Mouse (Mus musculus): Measurements from ENCODE around the gene Zfp365. TPM values are rescaled to one million over a fixed set of nuclear protein-coding genes. Genes with fewer than 3 reads are reported as not detected.

Zfp365 gene
- polyA plus RNA-seq, 1 experiment from 2014 or later: 1.9 TPM

GRCm38 (mm10) chr10:67924030-67924429 is 11.6 kb upstream of the Zfp365 start:
- Histone ChIP-seq H3K27ac (no peak overlapping the region), H3K9me3 (replicated peaks) (no peaks in the 10 kb centered on the region), H3K4me1 (no peaks in the 10 kb centered on the region), H3K4me3 (no peak overlapping the region), H3K27me3 (ENCODE audit: low read depth, poor library complexity, severe bottlenecking) (no peaks in the 10 kb centered on the region), H3K36me3 (no peaks in the 10 kb centered on the region)
- 58% methylated on average over 7 of the region's 7 CpGs for WGBS
- no peak for DNase-seq (ENCODE audit: low spot score)

- Histone ChIP-seq H3K4me3 (no peak overlapping the region), H3K27me3 (ENCODE audit: low read depth, poor library complexity, severe bottlenecking) (no peaks in the 10 kb centered on the region), H3K4me1 (no peaks in the 10 kb centered on the region), H3K36me3 (no peaks in the 10 kb centered on the region), H3K9me3 (replicated peaks) (no peaks in the 10 kb centered on the region), H3K27ac (no peak overlapping the region)
- DNase-seq (ENCODE audit: low spot score): no peak
- WGBS: 92% methylated on average over 6 of the region's 6 CpGs
Measured at GRCm38 (mm10) chr10:67921777-67922176, 9.3 kb upstream of the Zfp365 start.

- Histone ChIP-seq H3K27ac (no peak overlapping the region), H3K9me3 (replicated peaks) (no peaks in the 10 kb centered on the region), H3K4me1 (no peaks in the 10 kb centered on the region), H3K27me3 (ENCODE audit: low read depth, poor library complexity, severe bottlenecking) (no peaks in the 10 kb centered on the region), H3K36me3 (no peaks in the 10 kb centered on the region), H3K4me3 (no peak overlapping the region)
- WGBS: 94% methylated on average over 4 of the region's 4 CpGs
- DNase-seq (ENCODE audit: low spot score): no peak
Measured at GRCm38 (mm10) chr10:67919706-67920105, 7.2 kb upstream of the Zfp365 start.

GRCm38 (mm10) chr10:67918194-67918899 is 5.9 kb upstream of the Zfp365 start:
- H3K27ac ChIP-seq: no peak overlapping the region
- 86% methylated on average over 4 of the region's 4 CpGs for WGBS
- H3K36me3 ChIP-seq: no peaks in the 10 kb centered on the region
- DNase-seq (ENCODE audit: low spot score): no peak
- H3K9me3 ChIP-seq (replicated peaks): no peaks in the 10 kb centered on the region
- H3K4me3 ChIP-seq: no peak overlapping the region
- H3K4me1 ChIP-seq: no peaks in the 10 kb centered on the region
- no peaks in the 10 kb centered on the region for H3K27me3 ChIP-seq (ENCODE audit: low read depth, poor library complexity, severe bottlenecking)

GRCm38 (mm10) chr10:67917356-67917755 is 4.9 kb upstream of the Zfp365 start:
- Histone ChIP-seq H3K4me3 (no peak overlapping the region), H3K9me3 (replicated peaks) (no peaks in the 10 kb centered on the region), H3K27ac (no peak overlapping the region), H3K4me1 (peaks cover 5% of the 10 kb centered on the region), H3K27me3 (ENCODE audit: low read depth, poor library complexity, severe bottlenecking) (no peaks in the 10 kb centered on the region), H3K36me3 (no peaks in the 10 kb centered on the region)
- DNase-seq (ENCODE audit: low spot score): no peak
- WGBS: 64% methylated on average over 7 of the region's 7 CpGs

- Histone ChIP-seq H3K9me3 (replicated peaks) (no peaks in the 10 kb centered on the region), H3K4me3 (peak overlapping the region; percentile 78), H3K27me3 (ENCODE audit: low read depth, poor library complexity, severe bottlenecking) (peaks cover 16% of the 10 kb centered on the region), H3K27ac (peak overlapping the region; percentile 86), H3K4me1 (peaks cover 15% of the 10 kb centered on the region), H3K36me3 (no peaks in the 10 kb centered on the region)
- DNase-seq (ENCODE audit: low spot score): no peak
- 20% methylated on average over 33 of the region's 33 CpGs for WGBS
Measured at GRCm38 (mm10) chr10:67911447-67912336, 770 bp downstream of the Zfp365 start.

- Histone ChIP-seq H3K27ac (no peak overlapping the region), H3K9me3 (replicated peaks) (no peaks in the 10 kb centered on the region), H3K4me3 (no peak overlapping the region), H3K36me3 (no peaks in the 10 kb centered on the region), H3K27me3 (ENCODE audit: low read depth, poor library complexity, severe bottlenecking) (peaks cover 16% of the 10 kb centered on the region), H3K4me1 (peaks cover 15% of the 10 kb centered on the region)
- no peak for DNase-seq (ENCODE audit: low spot score)
- 98% methylated on average over 4 of the region's 4 CpGs for WGBS
Measured at GRCm38 (mm10) chr10:67907931-67908330, 4.5 kb downstream of the Zfp365 start.

GRCm38 (mm10) chr10:67906926-67907325 is 5.5 kb downstream of the Zfp365 start:
- WGBS: 93% methylated on average over 2 of the region's 2 CpGs
- H3K4me1 ChIP-seq: peaks cover 6% of the 10 kb centered on the region
- H3K4me3 ChIP-seq: no peak overlapping the region
- no peak for DNase-seq (ENCODE audit: low spot score)
- no peak overlapping the region for H3K27ac ChIP-seq
- peaks cover 16% of the 10 kb centered on the region for H3K27me3 ChIP-seq (ENCODE audit: low read depth, poor library complexity, severe bottlenecking)
- H3K9me3 ChIP-seq (replicated peaks): no peaks in the 10 kb centered on the region
- no peaks in the 10 kb centered on the region for H3K36me3 ChIP-seq

GRCm38 (mm10) chr10:67906063-67906462 is 6.4 kb downstream of the Zfp365 start:
- no peak for DNase-seq (ENCODE audit: low spot score)
- H3K9me3 ChIP-seq (replicated peaks): no peaks in the 10 kb centered on the region
- no peak overlapping the region for H3K4me3 ChIP-seq
- WGBS: 90% methylated on average over 4 of the region's 4 CpGs
- H3K36me3 ChIP-seq: no peaks in the 10 kb centered on the region
- no peaks in the 10 kb centered on the region for H3K4me1 ChIP-seq
- H3K27me3 ChIP-seq (ENCODE audit: low read depth, poor library complexity, severe bottlenecking): peaks cover 8% of the 10 kb centered on the region; the same call in 1 of the 2 replicates
- H3K27ac ChIP-seq: no peak overlapping the region

- Histone ChIP-seq H3K27me3 (ENCODE audit: low read depth, poor library complexity, severe bottlenecking) (no peaks in the 10 kb centered on the region), H3K4me3 (no peak overlapping the region), H3K36me3 (no peaks in the 10 kb centered on the region), H3K27ac (no peak overlapping the region), H3K9me3 (replicated peaks) (no peaks in the 10 kb centered on the region), H3K4me1 (no peaks in the 10 kb centered on the region)
- 89% methylated on average over 7 of the region's 7 CpGs for WGBS
- no peak for DNase-seq (ENCODE audit: low spot score)
Measured at GRCm38 (mm10) chr10:67903387-67903786, 9.1 kb downstream of the Zfp365 start.

- Histone ChIP-seq H3K27me3 (ENCODE audit: low read depth, poor library complexity, severe bottlenecking) (no peaks in the 10 kb centered on the region), H3K4me1 (no peaks in the 10 kb centered on the region), H3K27ac (no peak overlapping the region), H3K9me3 (replicated peaks) (no peaks in the 10 kb centered on the region), H3K4me3 (no peak overlapping the region), H3K36me3 (no peaks in the 10 kb centered on the region)
- no peak for DNase-seq (ENCODE audit: low spot score)
- 57% methylated on average over 5 of the region's 5 CpGs for WGBS
Measured at GRCm38 (mm10) chr10:67901179-67901578, 11.3 kb downstream of the Zfp365 start.

GRCm38 (mm10) chr10:67898949-67899675 is 13.3 kb downstream of the Zfp365 start:
- Histone ChIP-seq H3K27ac (no peak overlapping the region), H3K27me3 (ENCODE audit: low read depth, poor library complexity, severe bottlenecking) (no peaks in the 10 kb centered on the region), H3K36me3 (no peaks in the 10 kb centered on the region), H3K4me3 (no peak overlapping the region), H3K9me3 (replicated peaks) (no peaks in the 10 kb centered on the region), H3K4me1 (no peaks in the 10 kb centered on the region)
- DNase-seq (ENCODE audit: low spot score): no peak
- WGBS: 84% methylated on average over 4 of the region's 4 CpGs

Measured in limb, embryonic 10.5 days (tissue).